Mouse (Mus musculus) hindbrain, embryonic 13.5 days (tissue): ENCODE measurements around the gene Asb10. TPM values are rescaled to one million over a fixed set of nuclear protein-coding genes. Genes with fewer than 3 reads are reported as not detected.
"Not testable (repeated sequence)": the region's sequence is repeated elsewhere in the genome, so short reads cannot be mapped to it uniquely, and the experiment has no call there.

Experiments
- ATAC-seq: fragments of 200-750 bp; cut with Nextera tagmentation; 2 replicates; pipeline ENCODE4 v1.8.0; 2017; ENCODE audit warnings: moderate TSS enrichment; ENCODE audit not compliant: low FRiP score
- H3K27ac ChIP-seq: fragments of 300-500 bp; sonication (generic); 2 replicates; pipeline ENCODE4 v1.5.1; 2015; ENCODE audit warnings: inconsistent platforms, mild to moderate bottlenecking, moderate library complexity
- H3K27me3 ChIP-seq: fragments of 300-500 bp; sonication (generic); 2 replicates; pipeline ENCODE4 v1.6.1; 2015; ENCODE audit warnings: mild to moderate bottlenecking, inconsistent platforms
- H3K36me3 ChIP-seq: fragments of 300-500 bp; sonication (generic); 2 replicates; pipeline ENCODE4 v1.6.1; 2015; ENCODE audit warnings: mild to moderate bottlenecking, inconsistent platforms
- H3K4me1 ChIP-seq: fragments of 300-500 bp; sonication (generic); replicated peaks from 2 replicates; pipeline ENCODE4 v1.6.1; 2015; ENCODE audit warnings: inconsistent platforms
- H3K4me2 ChIP-seq: fragments of 300-500 bp; sonication (generic); 2 replicates; pipeline ENCODE4 v1.6.1; 2015; ENCODE audit warnings: inconsistent platforms, mild to moderate bottlenecking, moderate library complexity
- H3K4me3 ChIP-seq: fragments of 300-500 bp; sonication (generic); 2 replicates; pipeline ENCODE4 v1.5.1; 2015; ENCODE audit warnings: mild to moderate bottlenecking, inconsistent platforms
- H3K9ac ChIP-seq: fragments of 300-500 bp; sonication (generic); 2 replicates; pipeline ENCODE4 v1.6.1; 2015; ENCODE audit warnings: mild to moderate bottlenecking, inconsistent platforms
- H3K9me3 ChIP-seq: fragments of 300-500 bp; sonication (generic); 2 replicates; pipeline ENCODE4 v1.6.1; 2016; ENCODE audit warnings: inconsistent platforms
- WGBS: fragments of 180-500 bp; shearing (Covaris S2); methylation state at CpG from one replicate; pipeline ENCODE4 v1.1.7; 2015; 5-methylcytosine and 5-hydroxymethylcytosine counted together
- polyA plus RNA-seq: library from polyadenylated mRNA; unstranded; fragments of >200 nt; fragmentation: Nextera tagmentation; extraction: Ambion mirVana; gene quantifications from 2 replicates; pipeline ENCODE4 v1.2.1, GENCODE M21; 2015

Asb10 gene
- polyA plus RNA-seq, 1 experiment from 2014 or later, result 0.49 TPM

- not testable (repeated sequence) for H3K4me3 ChIP-seq, ATAC-seq, H3K27me3 ChIP-seq, H3K27ac ChIP-seq, H3K9me3 ChIP-seq, H3K9ac ChIP-seq, H3K4me2 ChIP-seq, H3K36me3 ChIP-seq
- H3K4me1 ChIP-seq, result peaks cover 17% of the 10 kb centered on the region
- 94% methylated on average over 7 of the region's 7 CpGs for WGBS
Measured at GRCm38 (mm10) chr5:24555335-24555734, 14.6 kb upstream of the Asb10 start.

- 0 out of 2 replicates have a peak, but pooled peaks cover 18% of the 10 kb centered on the region for H3K27me3 ChIP-seq
- no peak overlapping the region for H3K4me3 ChIP-seq
- H3K9me3 ChIP-seq, result peaks cover 4% of the 10 kb centered on the region; the same call in 1 of the 2 replicates
- ATAC-seq, result no peak
- no peak overlapping the region for H3K9ac ChIP-seq
- H3K4me2 ChIP-seq, result no peak overlapping the region
- no peak overlapping the region for H3K27ac ChIP-seq
- H3K4me1 ChIP-seq, result peaks cover 24% of the 10 kb centered on the region
- H3K36me3 ChIP-seq, result no peaks in the 10 kb centered on the region
- WGBS, result 81% methylated on average over 5 of the region's 5 CpGs
Measured at GRCm38 (mm10) chr5:24553621-24554244, 13.0 kb upstream of the Asb10 start.

GRCm38 (mm10) chr5:24551317-24551688 lies 10.5 kb upstream of the Asb10 start:
- H3K9ac ChIP-seq, result no peak overlapping the region
- peaks cover 27% of the 10 kb centered on the region; the same call in 1 of the 2 replicates for H3K27me3 ChIP-seq
- peaks cover 24% of the 10 kb centered on the region for H3K4me1 ChIP-seq
- peak overlapping the region; percentile 67 for H3K27ac ChIP-seq
- H3K4me3 ChIP-seq, result no peak overlapping the region
- 33% methylated on average over 2 of the region's 2 CpGs for WGBS
- no peaks in the 10 kb centered on the region for H3K36me3 ChIP-seq
- peak; percentile 33; the same call in 1 of the 2 replicates for ATAC-seq
- H3K4me2 ChIP-seq, result peak overlapping the region; percentile 40
- peaks cover 4% of the 10 kb centered on the region; the same call in 1 of the 2 replicates for H3K9me3 ChIP-seq

GRCm38 (mm10) chr5:24550598-24551316 lies 10.0 kb upstream of the Asb10 start:
- Histone ChIP-seq H3K27me3 (peaks cover 27% of the 10 kb centered on the region; the same call in 1 of the 2 replicates), H3K27ac (peak overlapping the region; percentile 67), H3K4me2 (peak overlapping the region; percentile 40), H3K4me1 (peaks cover 24% of the 10 kb centered on the region), H3K9ac (0 out of 2 replicates have a peak overlapping the region, but pooled peaks have one; percentile 13), H3K9me3 (peaks cover 1% of the 10 kb centered on the region; the same call in 1 of the 2 replicates), H3K36me3 (no peaks in the 10 kb centered on the region), H3K4me3 (no peak overlapping the region)
- 22% methylated on average over 26 of the region's 26 CpGs for WGBS
- peak; percentile 91 for ATAC-seq

GRCm38 (mm10) chr5:24542643-24543042 lies 1.9 kb upstream of the Asb10 start:
- no peak overlapping the region for H3K9ac ChIP-seq
- H3K4me3 ChIP-seq, result no peak overlapping the region
- peaks cover 11% of the 10 kb centered on the region for H3K4me1 ChIP-seq
- H3K27ac ChIP-seq, result no peak overlapping the region
- H3K4me2 ChIP-seq, result no peak overlapping the region
- 82% methylated on average over 7 of the region's 7 CpGs for WGBS
- H3K36me3 ChIP-seq, result no peaks in the 10 kb centered on the region
- ATAC-seq, result no peak
- H3K27me3 ChIP-seq, result peaks cover 29% of the 10 kb centered on the region; the same call in 1 of the 2 replicates
- no peaks in the 10 kb centered on the region for H3K9me3 ChIP-seq

GRCm38 (mm10) chr5:24541144-24541569 lies 379 bp upstream of the Asb10 start:
- no peaks in the 10 kb centered on the region for H3K9me3 ChIP-seq
- H3K4me2 ChIP-seq, result no peak overlapping the region
- WGBS, result 53% methylated on average over 6 of the region's 6 CpGs
- H3K4me3 ChIP-seq, result no peak overlapping the region
- no peak for ATAC-seq
- H3K4me1 ChIP-seq, result peaks cover 22% of the 10 kb centered on the region
- no peak overlapping the region for H3K9ac ChIP-seq
- H3K27me3 ChIP-seq, result peaks cover 29% of the 10 kb centered on the region; the same call in 1 of the 2 replicates
- no peak overlapping the region for H3K27ac ChIP-seq
- H3K36me3 ChIP-seq, result no peaks in the 10 kb centered on the region

GRCm38 (mm10) chr5:24539571-24540296 lies 1.0 kb downstream of the Asb10 start:
- no peak for ATAC-seq
- no peak overlapping the region for H3K9ac ChIP-seq
- no peaks in the 10 kb centered on the region for H3K9me3 ChIP-seq
- H3K27ac ChIP-seq, result no peak overlapping the region
- H3K4me1 ChIP-seq, result peaks cover 22% of the 10 kb centered on the region
- H3K4me3 ChIP-seq, result no peak overlapping the region
- H3K4me2 ChIP-seq, result no peak overlapping the region
- no peaks in the 10 kb centered on the region for H3K36me3 ChIP-seq
- WGBS, result 82% methylated on average over 22 of the region's 22 CpGs
- peaks cover 27% of the 10 kb centered on the region for H3K27me3 ChIP-seq

GRCm38 (mm10) chr5:24537618-24538017 lies 3.2 kb downstream of the Asb10 start:
- Histone ChIP-seq H3K27me3 (peaks cover 44% of the 10 kb centered on the region), H3K27ac (no peak overlapping the region), H3K4me2 (no peak overlapping the region), H3K9ac (no peak overlapping the region), H3K9me3 (no peaks in the 10 kb centered on the region), H3K4me3 (no peak overlapping the region), H3K4me1 (peaks cover 22% of the 10 kb centered on the region), H3K36me3 (no peaks in the 10 kb centered on the region)
- 64% methylated on average over 16 of the region's 16 CpGs for WGBS
- no peak for ATAC-seq

GRCm38 (mm10) chr5:24536511-24536910 lies 4.3 kb downstream of the Asb10 start:
- H3K27ac ChIP-seq, result no peak overlapping the region
- no peak overlapping the region for H3K9ac ChIP-seq
- no peak overlapping the region for H3K4me3 ChIP-seq
- H3K9me3 ChIP-seq, result no peaks in the 10 kb centered on the region
- H3K4me1 ChIP-seq, result peaks cover 22% of the 10 kb centered on the region
- H3K27me3 ChIP-seq, result peaks cover 54% of the 10 kb centered on the region
- no peaks in the 10 kb centered on the region for H3K36me3 ChIP-seq
- ATAC-seq, result no peak
- 71% methylated on average over 5 of the region's 5 CpGs for WGBS
- H3K4me2 ChIP-seq, result no peak overlapping the region

GRCm38 (mm10) chr5:24535731-24536130 lies 5.0 kb downstream of the Asb10 start:
- 86% methylated on average over 3 of the region's 3 CpGs for WGBS
- peaks cover 19% of the 10 kb centered on the region for H3K4me1 ChIP-seq
- no peak for ATAC-seq

GRCm38 (mm10) chr5:24534292-24534691 lies 6.5 kb downstream of the Asb10 start:
- no peak overlapping the region for H3K4me2 ChIP-seq
- no peak overlapping the region for H3K4me3 ChIP-seq
- no peaks in the 10 kb centered on the region for H3K36me3 ChIP-seq
- H3K27me3 ChIP-seq, result peaks cover 63% of the 10 kb centered on the region
- H3K4me1 ChIP-seq, result peaks cover 21% of the 10 kb centered on the region
- no peaks in the 10 kb centered on the region for H3K9me3 ChIP-seq
- no peak overlapping the region for H3K9ac ChIP-seq
- WGBS, result 58% methylated on average over 5 of the region's 5 CpGs
- H3K27ac ChIP-seq, result no peak overlapping the region
- no peak for ATAC-seq

More at GRCm38 (mm10) chr5:24535731-24536130, 5.0 kb downstream of the Asb10 start:
- H3K36me3 ChIP-seq, result no peaks in the 10 kb centered on the region
- H3K27me3 ChIP-seq, result peaks cover 62% of the 10 kb centered on the region
- H3K4me3 ChIP-seq, result no peak overlapping the region
- no peak overlapping the region for H3K4me2 ChIP-seq
- H3K27ac ChIP-seq, result no peak overlapping the region
- H3K9me3 ChIP-seq, result no peaks in the 10 kb centered on the region
- H3K9ac ChIP-seq, result no peak overlapping the region

GRCm38 (mm10) chr5:24533391-24533790 lies 7.4 kb downstream of the Asb10 start:
- Histone ChIP-seq H3K36me3 (no peaks in the 10 kb centered on the region), H3K9me3 (no peaks in the 10 kb centered on the region), H3K9ac (no peak overlapping the region), H3K4me2 (no peak overlapping the region), H3K27ac (no peak overlapping the region), H3K4me1 (peaks cover 25% of the 10 kb centered on the region), H3K4me3 (no peak overlapping the region), H3K27me3 (peaks cover 66% of the 10 kb centered on the region)
- no peak for ATAC-seq
- 59% methylated on average over 11 of the region's 11 CpGs for whole genome bisulfite sequencing
